Mouse (Mus musculus): ENCODE results near the gene Hspb2. TPM values are rescaled to one million over a fixed set of nuclear protein-coding genes. Genes with fewer than 3 reads are reported as not detected.

Gene Hspb2
- polyA plus RNA-seq (2012) = not detected in 2 replicates

DNA sequence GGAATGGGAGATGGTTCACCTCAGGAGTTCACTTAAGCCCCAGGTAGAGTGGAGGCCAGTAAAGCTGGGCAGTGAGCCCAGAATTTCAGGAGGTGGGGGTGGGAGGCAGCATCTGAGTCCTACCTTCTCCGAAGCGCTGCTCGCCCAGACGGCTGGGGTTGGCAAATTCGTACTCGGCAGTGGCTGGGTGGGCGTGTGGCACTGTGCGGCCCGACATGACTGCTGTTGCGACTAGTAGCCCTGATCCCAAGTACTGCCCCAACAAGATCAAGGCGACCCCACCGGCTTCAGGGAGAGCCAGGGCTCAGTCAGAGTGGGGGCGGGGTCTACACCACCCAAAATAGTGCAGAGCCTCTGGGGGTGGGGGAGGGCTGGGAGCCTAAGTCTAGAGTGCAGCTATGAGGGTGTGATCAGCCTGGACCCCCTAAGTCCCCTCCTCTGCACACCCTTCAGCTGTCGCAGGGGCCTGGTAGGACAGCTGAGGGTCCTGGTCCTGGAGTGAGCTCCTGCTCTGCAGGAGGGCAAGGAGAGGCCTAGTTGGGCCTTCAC lies at the start of gene Hspb2:
Hspb2 (minus strand) TSS at position 301 of the 549 bp plus-strand sequence.
- no peak for TF ChIP-seq GATA1 (IDR thresholded peaks at IDR 0.05; ENCODE audit: low read length)

DNA sequence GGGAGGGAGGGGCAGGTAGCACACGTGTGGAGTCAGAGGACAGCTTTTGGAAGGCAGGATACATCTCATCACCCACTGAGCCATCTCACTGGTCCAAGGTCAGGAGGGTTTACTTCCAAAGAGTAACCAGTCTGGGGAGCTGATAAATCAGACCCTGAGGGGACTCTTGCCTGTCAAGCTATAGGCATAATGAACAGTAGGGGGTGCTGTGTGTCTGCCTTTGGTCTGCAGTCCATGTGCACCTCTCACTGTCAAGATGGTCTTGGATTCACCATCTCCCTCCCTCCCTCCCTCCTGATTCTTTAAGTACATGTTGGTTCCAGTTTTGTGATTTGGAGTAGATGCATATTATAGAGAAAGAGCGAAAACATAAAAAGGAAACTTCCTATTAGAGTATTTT lies 48.8 kb upstream of the Hspb2 start:
- no peak for TF ChIP-seq GATA1 (IDR thresholded peaks at IDR 0.05; ENCODE audit: low read length)

DNA sequence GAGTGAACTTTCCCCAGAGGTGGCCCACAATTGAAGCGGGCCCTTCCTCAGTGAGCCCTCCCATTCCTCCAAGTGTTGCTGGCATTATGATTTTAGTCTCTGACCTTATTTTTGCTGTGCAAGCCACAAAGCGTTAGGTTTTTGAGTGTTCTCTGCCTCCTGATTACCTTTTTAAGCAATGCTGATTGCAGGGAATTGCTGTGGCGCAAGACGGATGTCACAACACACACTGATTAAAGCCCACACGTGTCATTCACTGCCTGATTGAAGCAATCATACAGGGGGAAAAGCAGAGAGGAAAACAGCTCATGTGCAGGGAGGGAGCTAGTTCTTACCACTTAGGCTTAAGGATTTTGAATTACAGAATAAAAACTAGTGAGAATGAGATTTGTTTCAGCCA lies 46.2 kb upstream of the Hspb2 start:
- TF ChIP-seq GATA1 (IDR thresholded peaks at IDR 0.05; ENCODE audit: low read length) = no peak

DNA sequence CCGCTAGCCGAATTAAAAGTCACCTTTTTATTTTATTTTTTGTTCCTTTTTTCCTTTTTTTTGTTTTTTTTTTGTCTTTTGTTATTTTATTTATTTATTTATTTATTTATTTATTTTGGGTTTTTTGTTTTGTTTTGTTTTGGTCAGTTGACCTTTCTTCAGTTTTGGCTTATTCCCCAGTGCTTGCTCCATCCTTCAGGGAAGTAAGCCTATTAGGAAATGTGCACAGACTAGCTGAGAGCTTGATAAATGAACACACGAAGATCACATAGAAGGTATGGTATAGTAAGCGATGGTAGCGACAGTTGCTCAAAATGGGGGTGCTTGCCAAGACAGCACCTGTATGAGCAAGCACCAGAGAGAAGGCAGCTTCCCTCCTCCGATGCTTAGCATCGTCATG lies 45.5 kb upstream of the Hspb2 start:
- TF ChIP-seq GATA1 (IDR thresholded peaks at IDR 0.05; ENCODE audit: low read length) = no peak

DNA sequence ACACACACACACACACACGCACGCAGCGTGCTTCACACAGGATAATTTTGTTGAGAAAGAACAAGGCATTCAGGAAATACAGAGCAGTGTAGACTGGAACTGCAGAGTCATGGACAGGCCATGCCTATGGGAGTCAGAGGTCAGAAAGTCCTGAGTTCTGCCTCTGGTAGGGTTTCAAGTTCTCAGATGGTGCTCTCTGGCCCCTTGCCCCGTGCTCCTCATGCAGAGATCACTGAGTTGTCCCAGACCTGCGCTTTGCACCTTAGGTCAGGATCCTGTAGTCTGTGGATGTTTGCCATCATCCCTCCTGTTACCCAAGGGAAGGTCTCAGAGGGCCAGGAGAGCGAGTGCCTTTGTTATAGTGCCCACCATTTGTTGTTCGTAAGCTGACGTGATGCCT lies 44.6 kb upstream of the Hspb2 start:
- TF ChIP-seq GATA1 (IDR thresholded peaks at IDR 0.05; ENCODE audit: low read length) = no peak

DNA sequence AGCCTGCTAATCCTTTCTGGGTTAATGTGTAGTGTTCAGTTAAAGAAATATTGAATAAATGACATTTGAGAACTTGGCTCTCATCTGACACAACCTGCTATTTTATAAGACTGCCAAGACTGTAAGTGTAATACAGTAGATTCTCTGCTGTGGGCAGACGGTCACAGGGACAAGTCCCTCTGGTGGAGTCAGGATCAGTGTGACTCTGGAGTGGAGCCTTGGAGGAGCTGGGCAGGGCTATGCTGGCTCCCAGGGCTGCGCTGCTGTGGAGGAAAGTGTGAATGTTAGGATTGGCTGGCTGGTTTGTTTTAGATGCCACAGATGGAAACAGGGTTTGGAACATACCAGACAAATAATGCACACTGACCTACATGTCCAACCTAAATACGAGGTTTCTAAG lies 43.1 kb upstream of the Hspb2 start:
- TF ChIP-seq GATA1 (IDR thresholded peaks at IDR 0.05; ENCODE audit: low read length) = no peak

DNA sequence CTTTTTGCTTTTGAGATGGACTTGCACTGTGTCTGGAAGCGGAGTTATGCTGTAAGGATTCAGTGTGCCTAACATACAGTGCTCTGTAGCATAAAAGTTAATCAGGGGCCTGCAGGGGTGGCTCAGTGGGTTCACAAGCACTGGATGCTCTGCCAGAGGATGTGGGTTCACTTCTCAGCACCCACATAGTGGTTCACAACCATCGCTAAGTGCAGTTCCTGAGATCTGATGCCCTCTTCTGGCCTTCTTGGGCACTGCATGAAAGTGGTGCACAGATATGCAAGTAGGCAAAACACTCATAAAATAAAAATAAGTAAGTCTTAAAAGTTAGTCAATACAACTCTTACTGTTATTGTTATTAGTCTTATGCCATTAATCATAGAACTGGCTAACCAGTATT lies 30.0 kb upstream of the Hspb2 start:
- no peak for TF ChIP-seq GATA1 (IDR thresholded peaks at IDR 0.05; ENCODE audit: low read length)

DNA sequence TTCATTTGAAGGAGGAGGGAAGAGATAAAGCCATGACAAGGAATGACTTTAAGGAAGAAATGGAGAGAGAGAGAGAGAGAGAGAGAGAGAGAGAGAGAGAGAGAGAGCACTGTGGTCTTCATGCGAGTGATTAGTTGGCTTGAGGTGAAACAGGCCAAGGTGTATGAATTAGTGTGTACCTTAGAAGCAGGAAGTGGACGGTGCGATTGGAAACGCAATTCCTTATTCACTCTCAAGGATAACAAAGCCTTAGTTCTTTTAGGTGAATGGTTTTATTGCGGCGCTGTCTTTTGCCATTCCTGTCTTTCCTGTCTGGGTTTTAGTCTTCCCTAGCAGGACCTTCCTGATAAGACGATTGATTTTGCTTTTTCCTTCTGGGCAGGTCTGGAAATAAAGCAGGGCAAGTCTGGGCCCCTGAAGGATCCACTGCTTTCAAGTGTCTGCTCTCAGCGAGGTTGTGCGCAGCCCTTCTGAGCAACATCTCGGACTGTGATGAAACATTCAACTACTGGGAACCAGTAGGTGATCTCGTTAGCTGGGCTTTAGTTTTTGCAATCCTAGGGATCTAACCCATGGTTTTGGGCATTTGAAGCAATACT lies 24.1 kb upstream of the Hspb2 start:
- no peak for TF ChIP-seq GATA1 (IDR thresholded peaks at IDR 0.05; ENCODE audit: low read length)

- no peak for TF ChIP-seq GATA1 (IDR thresholded peaks at IDR 0.05; ENCODE audit: low read length)
These were observed 23.5 kb upstream of the Hspb2 start for GRCm38 (mm10) chr9:50775662-50776126.

DNA sequence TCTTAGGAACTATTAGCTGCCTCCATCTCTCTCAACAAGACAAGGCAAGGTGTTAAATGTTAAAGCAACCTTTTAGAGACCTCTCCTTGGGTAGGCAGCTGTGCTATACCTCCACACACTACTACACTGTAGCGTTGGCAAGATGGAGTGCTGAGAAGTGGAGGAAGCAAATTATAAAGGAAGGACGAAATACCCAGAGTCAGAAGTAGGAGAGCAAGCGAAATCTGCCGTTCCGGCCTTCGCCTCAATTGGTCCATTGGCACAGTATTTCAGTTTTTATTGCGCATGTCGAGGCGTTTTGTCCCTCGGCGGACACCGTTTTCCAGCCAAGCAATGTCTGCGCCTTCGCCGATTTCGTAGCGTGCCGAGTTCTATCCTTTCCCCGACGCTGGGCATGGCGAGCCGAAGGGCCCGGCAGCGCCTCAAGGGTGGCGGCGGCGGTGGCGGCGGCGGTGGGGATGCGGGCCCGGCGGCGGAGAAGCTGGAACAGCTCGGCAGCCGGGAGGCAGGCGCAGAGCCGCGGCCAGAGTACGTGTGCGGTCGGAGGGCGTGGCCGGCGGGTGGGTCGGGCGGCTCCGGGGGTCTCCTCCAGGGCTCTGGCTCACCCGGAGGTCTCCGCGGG lies 22.9 kb upstream of the Hspb2 start, which contains the start of the genes Alg9 and 1110032A03Rik:
Alg9 (plus strand) TSS at position 29 of the 622 bp plus-strand sequence.
1110032A03Rik (minus strand) TSS at position 530 of the 622 bp plus-strand sequence.
- no peak for TF ChIP-seq GATA1 (IDR thresholded peaks at IDR 0.05; ENCODE audit: low read length)

DNA sequence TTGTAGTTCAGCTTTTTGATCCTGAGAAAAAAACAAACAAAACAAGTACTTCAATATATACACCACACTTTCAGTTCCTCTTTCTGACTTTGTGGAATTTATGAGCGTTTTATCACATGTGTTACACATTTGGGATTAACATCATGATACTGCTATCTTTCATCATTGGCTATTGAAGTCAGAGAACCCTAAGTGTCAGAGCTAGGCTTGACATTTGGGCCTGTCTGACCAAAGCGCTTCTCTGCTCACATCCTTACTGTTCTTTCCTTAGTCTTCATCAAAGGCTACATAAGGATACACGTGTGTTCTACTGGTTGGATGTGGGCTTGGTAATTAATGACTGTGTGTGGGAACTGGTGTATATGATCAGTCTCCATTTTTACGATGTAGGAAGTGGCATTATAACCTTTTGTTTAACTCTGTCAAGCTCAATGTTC lies 21.9 kb upstream of the Hspb2 start:
- peak; percentile 58 for TF ChIP-seq GATA1 (IDR thresholded peaks at IDR 0.05; ENCODE audit: low read length)

GRCm38 (mm10) chr9:50770011-50770410 lies 17.9 kb upstream of the Hspb2 start:
- no peak for TF ChIP-seq GATA1 (IDR thresholded peaks at IDR 0.05; ENCODE audit: low read length)

DNA sequence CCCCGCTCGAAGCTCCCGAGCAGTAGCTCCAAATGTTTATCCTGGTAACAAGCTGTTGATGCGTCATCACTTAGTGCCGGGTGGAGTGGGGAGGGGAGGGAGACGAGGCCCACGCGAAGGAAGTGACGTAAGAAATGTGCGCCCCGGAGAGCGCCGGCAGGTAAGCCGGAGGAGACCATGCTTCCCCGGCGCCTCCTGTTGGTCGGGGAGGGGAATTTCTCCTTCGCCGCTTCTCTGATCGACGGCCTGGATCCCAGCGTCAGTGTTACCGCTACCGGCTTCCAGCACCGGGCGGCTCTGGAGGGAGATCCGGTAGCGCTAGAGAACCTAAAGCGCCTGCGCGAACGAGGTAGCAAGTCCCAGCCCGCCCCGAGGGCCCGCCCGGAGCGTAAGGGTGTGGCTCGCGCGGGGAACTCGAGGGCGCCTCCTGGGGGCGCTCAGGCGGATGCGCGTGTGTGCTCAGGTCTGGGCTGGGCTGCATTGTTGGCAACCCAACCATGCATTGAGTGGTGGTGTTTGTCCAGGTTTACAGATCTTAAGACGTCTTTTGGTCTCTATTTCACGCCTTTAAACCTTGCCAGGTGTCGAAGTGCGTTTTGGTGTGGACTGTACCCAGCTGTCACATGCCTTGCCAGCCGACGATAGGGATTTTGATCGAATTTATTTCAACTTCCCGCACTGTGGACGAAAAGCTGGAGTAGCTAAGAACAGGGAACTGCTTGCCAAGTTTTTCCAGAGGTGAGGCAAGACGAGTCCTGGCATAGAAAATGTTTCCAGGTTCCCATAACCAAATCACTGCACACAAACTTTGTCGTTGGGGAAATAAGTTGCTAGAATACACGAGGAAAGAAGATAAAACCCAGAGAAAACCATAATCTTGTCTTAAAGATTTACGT lies 16.2 kb upstream of the Hspb2 start, which contains the start of gene Fdxacb1:
Fdxacb1 (plus strand) TSS at position 130 of the 896 bp plus-strand sequence.
- TF ChIP-seq GATA1 (IDR thresholded peaks at IDR 0.05; ENCODE audit: low read length) = no peak

GRCm38 (mm10) chr9:50767531-50768106 lies 15.5 kb upstream of the Hspb2 start:
- TF ChIP-seq GATA1 (IDR thresholded peaks at IDR 0.05; ENCODE audit: low read length) = no peak

- no peak for TF ChIP-seq GATA1 (IDR thresholded peaks at IDR 0.05; ENCODE audit: low read length)
These were observed 11.2 kb upstream of the Hspb2 start for GRCm38 (mm10) chr9:50763331-50763730.
